Mouse (Mus musculus) kidney, postnatal 0 days (tissue): ENCODE measurements at regions not wholly inside any gene's neighbourhood (a gene's known extent, or its start where the extent isn't known, plus 50 kb on each side); places are given as distances from the start of the nearest gene placed in this dataset.

Experiments
- ATAC-seq: fragments of 200-750 bp; cut with Nextera tagmentation; replicated peaks from 2 replicates; pipeline ENCODE4 v1.8.0; 2017; ENCODE audit warnings: low read depth, moderate number of reproducible peaks, moderate TSS enrichment, moderate library complexity; ENCODE audit not compliant: low FRiP score
- DNase-seq: peaks from one replicate; pipeline ENCODE4 v3.0.0-alpha.2; 2016; ENCODE audit warnings: low spot score
- H3K27ac ChIP-seq: fragments of 300-500 bp; sonication (generic); 2 replicates; pipeline ENCODE4 v1.5.1; 2014; ENCODE audit warnings: mild to moderate bottlenecking
- H3K27me3 ChIP-seq: fragments of 300-500 bp; sonication (generic); 2 replicates; pipeline ENCODE4 v1.6.1; 2014; ENCODE audit warnings: low read length, mixed read lengths; ENCODE audit not compliant: insufficient read depth
- H3K36me3 ChIP-seq: fragments of 300-500 bp; sonication (generic); 2 replicates; pipeline ENCODE4 v1.6.1; 2014; ENCODE audit warnings: low read length, mixed read lengths; ENCODE audit not compliant: insufficient read depth
- H3K4me1 ChIP-seq: fragments of 300-500 bp; sonication (generic); replicated peaks from 2 replicates; pipeline ENCODE4 v1.6.1; 2014; ENCODE audit warnings: antibody characterized with exemption, low read length, mixed read lengths; ENCODE audit not compliant: insufficient read depth
- H3K4me2 ChIP-seq: fragments of 300-500 bp; sonication (generic); 2 replicates; pipeline ENCODE4 v1.6.1; 2014; ENCODE audit warnings: mild to moderate bottlenecking, low read length, moderate library complexity, mixed read lengths
- H3K4me3 ChIP-seq: fragments of 300-500 bp; sonication (generic); replicated peaks from 2 replicates; pipeline ENCODE4 v1.5.1; 2014; ENCODE audit warnings: low read depth, low read length
- H3K9ac ChIP-seq: fragments of 300-500 bp; sonication (generic); 2 replicates; pipeline ENCODE4 v1.6.1; 2014; ENCODE audit warnings: low read depth, low read length
- H3K9me3 ChIP-seq: fragments of 300-500 bp; sonication (generic); replicated peaks from 2 replicates; pipeline ENCODE4 v1.6.1; 2016; ENCODE audit warnings: low read length, inconsistent platforms, mixed read lengths
- CTCF ChIP-seq: IDR thresholded peaks from 2 replicates; pipeline ENCODE4 v1.5.1; 2016; ENCODE audit warnings: antibody characterized with exemption, low read depth, mild to moderate bottlenecking, moderate library complexity
- WGBS: fragments of 180-500 bp; shearing (Covaris S2); extraction: QIAGEN DNeasy Blood & Tissue Kit; methylation state at CpG from one replicate; pipeline ENCODE4 v1.1.7; 2014; 5-methylcytosine and 5-hydroxymethylcytosine counted together

- Histone ChIP-seq H3K9me3 (no peaks in the 10 kb centered on the region), H3K4me1 (no peaks in the 10 kb centered on the region), H3K9ac (no peak overlapping the region), H3K27ac (no peak overlapping the region), H3K36me3 (no peaks in the 10 kb centered on the region), H3K4me3 (no peak overlapping the region), H3K4me2 (no peak overlapping the region), H3K27me3 (no peaks in the 10 kb centered on the region)
- no peak for ATAC-seq
- TF ChIP-seq CTCF: no peak
- no peak for DNase-seq
- 16% methylated on average over 2 of the region's 2 CpGs for WGBS
Observed at GRCm38 (mm10) chr11:24242888-24243287, 165.0 kb downstream of the Bcl11a start.

- Histone ChIP-seq H3K27me3 (no peaks in the 10 kb centered on the region), H3K4me2 (no peak overlapping the region), H3K27ac (no peak overlapping the region), H3K9ac (no peak overlapping the region), H3K36me3 (no peaks in the 10 kb centered on the region), H3K4me1 (no peaks in the 10 kb centered on the region), H3K9me3 (no peaks in the 10 kb centered on the region), H3K4me3 (no peak overlapping the region)
- no peak for DNase-seq
- no peak for TF ChIP-seq CTCF
- 78% methylated on average over 4 of the region's 4 CpGs for WGBS
- ATAC-seq: no peak
Observed at GRCm38 (mm10) chr11:24245390-24245789, 167.5 kb downstream of the Bcl11a start.

GRCm38 (mm10) chr11:24246314-24246713 is 168.5 kb downstream of the Bcl11a start:
- ATAC-seq (no peak), DNase-seq (no peak)
- Histone ChIP-seq H3K27me3 (no peaks in the 10 kb centered on the region), H3K36me3 (no peaks in the 10 kb centered on the region), H3K9me3 (no peaks in the 10 kb centered on the region), H3K4me3 (no peak overlapping the region), H3K4me1 (no peaks in the 10 kb centered on the region), H3K9ac (no peak overlapping the region), H3K27ac (no peak overlapping the region), H3K4me2 (no peak overlapping the region)
- TF ChIP-seq CTCF: no peak
- 65% methylated on average over 3 of the region's 3 CpGs for WGBS

GRCm38 (mm10) chr11:24247285-24247684 is 169.4 kb downstream of the Bcl11a start:
- no peak for TF ChIP-seq CTCF
- WGBS: 93% methylated on average over 4 of the region's 4 CpGs
- H3K27ac ChIP-seq: no peak overlapping the region
- no peaks in the 10 kb centered on the region for H3K9me3 ChIP-seq
- DNase-seq: no peak
- H3K36me3 ChIP-seq: no peaks in the 10 kb centered on the region
- H3K9ac ChIP-seq: no peak overlapping the region
- H3K4me1 ChIP-seq: no peaks in the 10 kb centered on the region
- no peak overlapping the region for H3K4me2 ChIP-seq
- no peaks in the 10 kb centered on the region for H3K27me3 ChIP-seq
- H3K4me3 ChIP-seq: no peak overlapping the region
- no peak for ATAC-seq

- Histone ChIP-seq H3K27ac (no peak overlapping the region), H3K36me3 (no peaks in the 10 kb centered on the region), H3K4me3 (no peak overlapping the region), H3K9ac (no peak overlapping the region), H3K4me1 (no peaks in the 10 kb centered on the region), H3K4me2 (no peak overlapping the region), H3K9me3 (no peaks in the 10 kb centered on the region), H3K27me3 (no peaks in the 10 kb centered on the region)
- DNase-seq (no peak), ATAC-seq (no peak)
- WGBS: 73% methylated on average over 5 of the region's 5 CpGs
- no peak for TF ChIP-seq CTCF
Observed at GRCm38 (mm10) chr11:24251516-24251915, 173.7 kb downstream of the Bcl11a start.

GRCm38 (mm10) chr11:24255201-24256060 is 177.6 kb downstream of the Bcl11a start:
- H3K27ac ChIP-seq: no peak overlapping the region
- DNase-seq: no peak
- no peak for TF ChIP-seq CTCF
- no peak for ATAC-seq
- no peaks in the 10 kb centered on the region for H3K36me3 ChIP-seq
- H3K4me1 ChIP-seq: no peaks in the 10 kb centered on the region
- no peak overlapping the region for H3K4me2 ChIP-seq
- no peak overlapping the region for H3K9ac ChIP-seq
- H3K27me3 ChIP-seq: no peaks in the 10 kb centered on the region
- H3K9me3 ChIP-seq: no peaks in the 10 kb centered on the region
- no peak overlapping the region for H3K4me3 ChIP-seq
- WGBS: 82% methylated on average over 22 of the region's 22 CpGs

GRCm38 (mm10) chr11:24257741-24258140 is 179.9 kb downstream of the Bcl11a start:
- no peaks in the 10 kb centered on the region for H3K4me1 ChIP-seq
- H3K4me2 ChIP-seq: no peak overlapping the region
- ATAC-seq: no peak
- no peaks in the 10 kb centered on the region for H3K27me3 ChIP-seq
- DNase-seq: no peak
- peak; percentile 15; the same call in 1 of the 2 replicates for TF ChIP-seq CTCF
- no peak overlapping the region for H3K9ac ChIP-seq
- no peaks in the 10 kb centered on the region for H3K9me3 ChIP-seq
- no peak overlapping the region for H3K27ac ChIP-seq
- no peaks in the 10 kb centered on the region for H3K36me3 ChIP-seq
- no peak overlapping the region for H3K4me3 ChIP-seq
